Mouse (Mus musculus) brain, embryonic 18.5 days (tissue): ENCODE measurements at regions not wholly inside any gene's neighbourhood (a gene's known extent, or its start where the extent isn't known, plus 50 kb on each side); places are given as distances from the start of the nearest gene placed in this dataset.

Experiments
- DNase-seq: peaks from one replicate; pipeline ENCODE4 v3.0.0-alpha.2; 2012; ENCODE audit warnings: low read depth, low spot score

GRCm38 (mm10) chr14:58499501-58499900 lies 429.2 kb downstream of the Fgf9 start:
- DNase-seq, result no peak

- no peak for DNase-seq
These were observed 428.7 kb downstream of the Fgf9 start for GRCm38 (mm10) chr14:58499071-58499470.

- no peak for DNase-seq
These were observed 426.6 kb downstream of the Fgf9 start for GRCm38 (mm10) chr14:58496902-58497301.

GRCm38 (mm10) chr14:58494400-58494987 lies 424.1 kb downstream of the Fgf9 start:
- no peak for DNase-seq

- no peak for DNase-seq
These were observed 421.8 kb downstream of the Fgf9 start for GRCm38 (mm10) chr14:58492118-58492517.

GRCm38 (mm10) chr14:58488803-58489202 lies 418.5 kb downstream of the Fgf9 start:
- DNase-seq, result no peak

- no peak for DNase-seq
These were observed 417.5 kb downstream of the Fgf9 start for GRCm38 (mm10) chr14:58487836-58488235.

GRCm38 (mm10) chr14:58480454-58480853 lies 410.1 kb downstream of the Fgf9 start:
- no peak for DNase-seq

- no peak for DNase-seq
These were observed 400.3 kb downstream of the Fgf9 start for GRCm38 (mm10) chr14:58470678-58471077.

- no peak for DNase-seq
These were observed 398.1 kb downstream of the Fgf9 start for GRCm38 (mm10) chr14:58468451-58468850.

GRCm38 (mm10) chr14:58467856-58468255 lies 397.5 kb downstream of the Fgf9 start:
- no peak for DNase-seq

GRCm38 (mm10) chr14:58446776-58447354 lies 376.5 kb downstream of the Fgf9 start:
- DNase-seq, result no peak

- no peak for DNase-seq
These were observed 374.1 kb downstream of the Fgf9 start for GRCm38 (mm10) chr14:58444496-58444895.

GRCm38 (mm10) chr14:58442501-58442900 lies 372.2 kb downstream of the Fgf9 start:
- no peak for DNase-seq

- no peak for DNase-seq
These were observed 369.6 kb downstream of the Fgf9 start for GRCm38 (mm10) chr14:58439963-58440362.

GRCm38 (mm10) chr14:58436096-58436495 lies 365.7 kb downstream of the Fgf9 start:
- DNase-seq, result no peak

- DNase-seq, result no peak
These were observed 356.1 kb downstream of the Fgf9 start for GRCm38 (mm10) chr14:58426472-58426871.

- no peak for DNase-seq
These were observed 351.6 kb downstream of the Fgf9 start for GRCm38 (mm10) chr14:58421904-58422303.

- DNase-seq, result no peak
These were observed 347.2 kb downstream of the Fgf9 start for GRCm38 (mm10) chr14:58417545-58417944.

- no peak for DNase-seq
These were observed 321.8 kb downstream of the Fgf9 start for GRCm38 (mm10) chr14:58392055-58392726.

- DNase-seq, result no peak
These were observed 320.4 kb downstream of the Fgf9 start for GRCm38 (mm10) chr14:58390741-58391140.

GRCm38 (mm10) chr14:58387348-58388000 lies 317.1 kb downstream of the Fgf9 start:
- no peak for DNase-seq

GRCm38 (mm10) chr14:58375056-58375455 lies 304.7 kb downstream of the Fgf9 start:
- no peak for DNase-seq
